Mouse (Mus musculus): ENCODE measurements around the gene Cd72. TPM values are rescaled to one million over a fixed set of nuclear protein-coding genes. Genes with fewer than 3 reads are reported as not detected.
A peak's percentile ranks its signal among the peaks of the same experiment; 100 is the strongest.

Gene Cd72
- polyA plus RNA-seq, 1 experiment, result 0.63 TPM

DNA sequence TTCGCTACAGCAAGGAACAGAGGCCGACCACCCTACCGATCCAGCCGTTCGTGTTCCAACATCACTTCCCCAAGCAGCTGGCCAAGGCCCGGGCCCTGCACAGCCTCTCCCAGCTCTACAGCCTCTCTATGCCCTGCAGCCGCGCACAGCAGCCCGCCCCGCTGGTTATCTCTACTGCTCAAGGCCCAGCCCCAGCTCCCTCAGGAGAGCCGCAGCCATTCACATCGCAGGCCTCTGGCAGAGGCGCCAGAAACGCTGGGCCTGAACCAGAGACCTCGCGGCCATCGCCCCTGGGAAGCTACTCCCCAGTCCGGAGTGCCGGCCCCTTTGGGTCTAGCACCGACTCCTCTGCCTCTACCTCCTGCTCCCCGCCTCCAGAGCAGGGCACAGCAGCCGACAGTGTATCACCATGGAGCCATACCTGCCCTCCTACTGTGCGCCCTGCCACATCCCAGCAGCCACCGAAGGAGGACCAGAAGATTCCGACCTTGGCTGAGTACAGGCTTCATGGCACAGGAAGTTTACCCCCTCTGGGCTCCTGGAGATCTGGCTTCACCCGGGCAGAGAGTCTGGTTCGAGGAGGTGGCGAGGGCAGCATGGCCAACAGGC, 32.7 kb downstream of the Cd72 start:
- H3K4me3 ChIP-seq (ENCODE audit: control insufficient read depth, low read depth, low read length), result no peak overlapping the region
- H3K4me1 ChIP-seq (ENCODE audit: control insufficient read depth, insufficient read depth, low read length), result peaks cover 16% of the 10 kb centered on the region
- TF ChIP-seq CTCF (IDR thresholded peaks at IDR 0.05; ENCODE audit: control insufficient read depth, insufficient read depth, insufficient replicate concordance, low read depth, low read length) (no peak), POLR2A (IDR thresholded peaks at IDR 0.05; ENCODE audit: control insufficient read depth, low read depth, low read length) (no peak)
- H3K36me3 ChIP-seq (ENCODE audit: control insufficient read depth, insufficient read depth, low read length), result no peaks in the 10 kb centered on the region; the same call in 1 of the 2 replicates
- H3K27me3 ChIP-seq (ENCODE audit: control insufficient read depth, insufficient read depth, low read length), result no peaks in the 10 kb centered on the region
- no peak overlapping the region for H3K27ac ChIP-seq (ENCODE audit: control insufficient read depth, insufficient read depth, low read depth, low read length)

DNA sequence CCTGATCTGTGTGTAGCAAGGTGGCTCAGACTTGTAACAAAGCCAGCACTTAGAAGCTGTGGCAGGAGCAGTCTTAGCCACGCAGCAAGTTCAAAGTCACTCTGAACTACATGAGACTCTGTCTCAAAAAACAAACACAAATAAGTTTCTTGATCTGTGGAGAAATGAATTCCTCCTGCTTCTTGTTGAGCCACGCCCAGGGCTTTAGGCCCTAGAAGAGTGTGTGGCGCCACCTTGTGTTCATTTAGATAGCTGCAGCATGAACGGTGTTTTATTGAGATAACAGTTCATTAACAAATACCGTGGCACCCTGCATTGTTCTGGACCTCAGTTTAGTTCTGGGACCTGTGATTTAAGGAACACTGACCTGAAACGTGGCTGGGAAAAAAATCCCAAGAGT, 34.1 kb downstream of the Cd72 start:
- Histone ChIP-seq H3K4me3 (ENCODE audit: control insufficient read depth, low read depth, low read length) (no peak overlapping the region), H3K4me1 (ENCODE audit: control insufficient read depth, insufficient read depth, low read length) (peaks cover 4% of the 10 kb centered on the region), H3K27me3 (ENCODE audit: control insufficient read depth, insufficient read depth, low read length) (no peaks in the 10 kb centered on the region), H3K27ac (ENCODE audit: control insufficient read depth, insufficient read depth, low read depth, low read length) (no peak overlapping the region), H3K36me3 (ENCODE audit: control insufficient read depth, insufficient read depth, low read length) (no peaks in the 10 kb centered on the region; the same call in 1 of the 2 replicates)
- peak; percentile 69; the same call in 1 of the 2 replicates for TF ChIP-seq CTCF (IDR thresholded peaks at IDR 0.05; ENCODE audit: control insufficient read depth, insufficient read depth, insufficient replicate concordance, low read depth, low read length)
- TF ChIP-seq POLR2A (IDR thresholded peaks at IDR 0.05; ENCODE audit: control insufficient read depth, low read depth, low read length), result no peak

DNA sequence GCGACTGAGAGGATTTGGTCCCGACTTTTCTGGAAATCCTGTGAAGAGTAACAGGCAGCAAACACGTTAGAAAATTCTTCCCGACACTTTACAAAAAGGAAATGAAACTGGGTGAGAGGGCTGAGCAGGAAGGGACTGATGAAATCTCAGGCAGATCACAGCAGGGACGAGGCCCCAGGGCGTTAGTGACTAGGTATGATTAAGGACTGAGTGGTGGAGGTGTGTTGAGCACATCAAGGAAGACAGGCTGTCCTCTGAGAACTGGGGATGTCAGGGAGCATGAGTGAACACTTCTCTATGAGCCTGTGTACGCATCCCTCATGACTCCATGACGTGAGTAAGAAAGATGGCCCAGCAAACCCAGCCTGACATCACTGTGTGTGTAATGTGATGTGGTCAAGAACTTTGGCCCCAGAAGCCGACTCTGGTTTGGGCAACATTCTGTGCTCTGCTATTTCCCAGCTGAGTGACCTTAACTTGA, 34.6 kb downstream of the Cd72 start:
- H3K27me3 ChIP-seq (ENCODE audit: control insufficient read depth, insufficient read depth, low read length), result no peaks in the 10 kb centered on the region
- H3K4me1 ChIP-seq (ENCODE audit: control insufficient read depth, insufficient read depth, low read length), result no peaks in the 10 kb centered on the region; the same call in none of the 2 replicates
- H3K36me3 ChIP-seq (ENCODE audit: control insufficient read depth, insufficient read depth, low read length), result no peaks in the 10 kb centered on the region; the same call in 1 of the 2 replicates
- H3K27ac ChIP-seq (ENCODE audit: control insufficient read depth, insufficient read depth, low read depth, low read length), result no peak overlapping the region
- H3K4me3 ChIP-seq (ENCODE audit: control insufficient read depth, low read depth, low read length), result no peak overlapping the region
- TF ChIP-seq POLR2A (IDR thresholded peaks at IDR 0.05; ENCODE audit: control insufficient read depth, low read depth, low read length) (no peak), CTCF (IDR thresholded peaks at IDR 0.05; ENCODE audit: control insufficient read depth, insufficient read depth, insufficient replicate concordance, low read depth, low read length) (no peak)

DNA sequence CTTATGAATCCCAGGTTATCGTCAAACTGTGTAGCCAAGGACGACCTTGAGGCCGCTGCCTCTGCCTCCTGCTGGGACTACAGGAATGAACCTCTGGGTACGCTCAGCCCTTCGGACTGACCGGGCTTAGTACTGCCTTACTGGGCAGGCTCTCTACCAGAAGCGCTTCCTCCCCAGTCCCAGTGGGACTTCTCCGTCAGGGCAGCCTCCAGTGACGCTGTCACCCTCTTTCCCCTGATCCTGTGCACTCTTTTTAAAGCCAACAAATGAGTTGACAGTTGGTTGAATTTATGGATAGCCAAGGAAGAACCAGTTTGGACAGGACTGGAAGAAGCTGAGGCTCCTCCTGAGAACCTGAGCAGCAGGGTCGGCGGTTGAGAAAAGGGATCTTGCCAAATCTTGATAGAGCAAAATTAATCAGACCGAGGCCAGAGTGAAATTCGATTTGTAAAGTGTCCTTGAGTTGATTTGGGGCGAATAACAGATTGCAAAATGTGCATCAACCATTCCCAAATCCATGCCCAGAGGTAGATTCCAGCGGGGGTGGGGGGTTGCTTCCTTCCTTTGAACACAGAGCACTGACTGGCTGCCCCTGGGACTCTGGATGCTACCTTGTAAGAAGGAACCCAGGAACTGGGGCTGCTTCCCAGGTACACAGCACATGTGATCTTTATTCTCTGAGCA, 35.3 kb downstream of the Cd72 start:
- no peaks in the 10 kb centered on the region; the same call in none of the 2 replicates for H3K4me1 ChIP-seq (ENCODE audit: control insufficient read depth, insufficient read depth, low read length)
- H3K27ac ChIP-seq (ENCODE audit: control insufficient read depth, insufficient read depth, low read depth, low read length), result no peak overlapping the region
- no peaks in the 10 kb centered on the region; the same call in 1 of the 2 replicates for H3K36me3 ChIP-seq (ENCODE audit: control insufficient read depth, insufficient read depth, low read length)
- TF ChIP-seq CTCF (IDR thresholded peaks at IDR 0.05; ENCODE audit: control insufficient read depth, insufficient read depth, insufficient replicate concordance, low read depth, low read length) (no peak), POLR2A (IDR thresholded peaks at IDR 0.05; ENCODE audit: control insufficient read depth, low read depth, low read length) (0 out of 2 replicates have a peak, but pooled peaks have one; percentile 15)
- H3K4me3 ChIP-seq (ENCODE audit: control insufficient read depth, low read depth, low read length), result no peak overlapping the region
- H3K27me3 ChIP-seq (ENCODE audit: control insufficient read depth, insufficient read depth, low read length), result no peaks in the 10 kb centered on the region

DNA sequence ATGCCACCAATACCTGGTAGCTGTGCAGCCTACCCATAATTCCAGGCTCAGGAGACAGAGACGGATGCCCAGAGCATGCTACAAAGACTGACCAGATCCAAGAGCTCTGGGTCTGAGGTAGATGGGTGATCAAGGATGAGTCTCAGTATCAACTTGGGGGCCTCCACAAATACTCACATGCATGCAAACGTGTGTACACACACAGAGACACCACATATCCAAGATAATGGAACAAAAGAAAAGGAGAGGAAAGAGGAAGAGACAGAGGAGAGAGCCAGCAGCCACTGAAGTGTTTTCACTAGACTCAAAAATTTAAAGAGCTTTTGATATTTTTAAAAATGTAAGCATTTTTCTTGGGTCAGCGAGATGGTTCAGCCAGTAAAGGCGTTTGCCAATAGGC, 36.0 kb downstream of the Cd72 start:
- TF ChIP-seq POLR2A (IDR thresholded peaks at IDR 0.05; ENCODE audit: control insufficient read depth, low read depth, low read length) (no peak), CTCF (IDR thresholded peaks at IDR 0.05; ENCODE audit: control insufficient read depth, insufficient read depth, insufficient replicate concordance, low read depth, low read length) (no peak)
- no peak overlapping the region for H3K27ac ChIP-seq (ENCODE audit: control insufficient read depth, insufficient read depth, low read depth, low read length)
- H3K36me3 ChIP-seq (ENCODE audit: control insufficient read depth, insufficient read depth, low read length), result no peaks in the 10 kb centered on the region; the same call in 1 of the 2 replicates

DNA sequence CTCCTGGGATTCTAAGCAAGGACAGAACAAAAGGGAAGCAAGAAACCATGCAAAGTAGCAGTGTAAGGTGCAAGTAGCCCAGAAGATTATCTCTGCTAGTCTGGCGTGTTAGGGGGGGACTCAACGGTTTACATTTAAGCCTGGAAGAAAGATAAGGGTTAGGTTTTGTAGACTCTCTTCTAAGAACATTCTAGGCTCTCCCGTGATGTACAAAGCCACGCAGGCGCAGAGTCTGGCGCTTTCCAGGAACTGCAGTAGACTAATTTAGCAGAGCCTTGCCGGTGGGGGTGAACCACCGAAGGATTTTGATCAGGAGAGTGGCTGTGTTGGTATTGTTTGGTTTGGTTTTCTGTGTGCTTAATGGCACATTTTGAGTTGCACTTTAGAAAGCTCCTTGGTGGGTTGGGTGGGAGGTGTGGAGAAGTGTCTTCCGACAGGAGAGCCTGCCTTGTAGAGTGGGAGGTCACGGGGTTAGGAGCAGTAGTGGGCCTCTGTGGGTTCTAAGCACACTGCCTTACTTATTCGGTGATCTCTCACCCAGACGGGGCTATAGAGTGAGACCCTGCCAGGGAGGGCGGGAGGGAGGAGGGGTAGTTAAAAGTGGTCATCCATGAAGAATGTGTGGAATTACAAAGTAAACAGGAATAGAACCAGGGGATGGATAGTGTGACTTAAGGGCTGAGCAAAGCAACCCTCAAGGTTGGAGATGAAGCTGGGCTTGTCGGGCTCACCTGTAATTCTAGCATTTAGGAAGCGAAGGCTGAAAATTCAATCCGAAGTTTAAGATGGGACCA, 37.0 kb downstream of the Cd72 start:
- no peak for TF ChIP-seq POLR2A (IDR thresholded peaks at IDR 0.05; ENCODE audit: control insufficient read depth, low read depth, low read length)
- no peak for TF ChIP-seq CTCF (IDR thresholded peaks at IDR 0.05; ENCODE audit: control insufficient read depth, insufficient read depth, insufficient replicate concordance, low read depth, low read length)
- no peak overlapping the region for H3K27ac ChIP-seq (ENCODE audit: control insufficient read depth, insufficient read depth, low read depth, low read length)
- H3K4me3 ChIP-seq (ENCODE audit: control insufficient read depth, low read depth, low read length), result no peak overlapping the region
- no peaks in the 10 kb centered on the region; the same call in none of the 2 replicates for H3K4me1 ChIP-seq (ENCODE audit: control insufficient read depth, insufficient read depth, low read length)
- no peaks in the 10 kb centered on the region; the same call in 1 of the 2 replicates for H3K36me3 ChIP-seq (ENCODE audit: control insufficient read depth, insufficient read depth, low read length)
- no peaks in the 10 kb centered on the region for H3K27me3 ChIP-seq (ENCODE audit: control insufficient read depth, insufficient read depth, low read length)

More for the DNA sequence above, 36.0 kb downstream of the Cd72 start:
- Histone ChIP-seq H3K4me1 (ENCODE audit: control insufficient read depth, insufficient read depth, low read length) (no peaks in the 10 kb centered on the region; the same call in none of the 2 replicates), H3K4me3 (ENCODE audit: control insufficient read depth, low read depth, low read length) (no peak overlapping the region), H3K27me3 (ENCODE audit: control insufficient read depth, insufficient read depth, low read length) (no peaks in the 10 kb centered on the region)

All from testis, adult 2 months (tissue).